Mouse (Mus musculus) stomach, embryonic 15.5 days (tissue): ENCODE measurements around the gene Olfr1511. TPM values are rescaled to one million over a fixed set of nuclear protein-coding genes. Genes with fewer than 3 reads are reported as not detected.
"Not testable (repeated sequence)": the region's sequence is repeated elsewhere in the genome, so short reads cannot be mapped to it uniquely, and the experiment has no call there.

Experiments
- ATAC-seq: fragments of 200-750 bp; cut with Nextera tagmentation; 2 replicates; pipeline ENCODE4 v1.8.0; 2017; ENCODE audit warnings: low read depth, moderate number of reproducible peaks, moderate TSS enrichment; ENCODE audit not compliant: insufficient read depth, low FRiP score
- H3K27ac ChIP-seq: fragments of 300-500 bp; sonication (generic); 2 replicates; pipeline ENCODE4 v1.5.1; 2015; ENCODE audit warnings: mild to moderate bottlenecking, inconsistent platforms
- H3K27me3 ChIP-seq: fragments of 300-500 bp; sonication (generic); replicated peaks from 2 replicates; pipeline ENCODE4 v1.6.1; 2015; ENCODE audit warnings: inconsistent platforms
- H3K36me3 ChIP-seq: fragments of 300-500 bp; sonication (generic); 2 replicates; pipeline ENCODE4 v1.6.1; 2015; ENCODE audit warnings: inconsistent platforms
- H3K4me1 ChIP-seq: fragments of 300-500 bp; sonication (generic); 2 replicates; pipeline ENCODE4 v1.6.1; 2015; ENCODE audit warnings: inconsistent platforms
- H3K4me2 ChIP-seq: fragments of 300-500 bp; sonication (generic); 2 replicates; pipeline ENCODE4 v1.6.1; 2015; ENCODE audit warnings: mild to moderate bottlenecking, inconsistent platforms
- H3K4me3 ChIP-seq: fragments of 300-500 bp; sonication (generic); replicated peaks from 2 replicates; pipeline ENCODE4 v1.5.1; 2015; ENCODE audit warnings: inconsistent platforms
- H3K9ac ChIP-seq: fragments of 300-500 bp; sonication (generic); 2 replicates; pipeline ENCODE4 v1.6.1; 2015; ENCODE audit warnings: inconsistent platforms
- H3K9me3 ChIP-seq: fragments of 300-500 bp; sonication (generic); 2 replicates; pipeline ENCODE4 v1.6.1; 2016; ENCODE audit warnings: inconsistent platforms
- WGBS: fragments of 180-500 bp; shearing (Covaris S2); methylation state at CpG from one replicate; pipeline ENCODE4 v1.1.7; 2015; 5-methylcytosine and 5-hydroxymethylcytosine counted together
- polyA plus RNA-seq: library from polyadenylated mRNA; unstranded; fragments of >200 nt; fragmentation: Nextera tagmentation; extraction: Ambion mirVana; gene quantifications from 2 replicates; pipeline ENCODE4 v1.2.1, GENCODE M21; 2015

Gene Olfr1511
- not detected in 2 replicates for polyA plus RNA-seq

DNA sequence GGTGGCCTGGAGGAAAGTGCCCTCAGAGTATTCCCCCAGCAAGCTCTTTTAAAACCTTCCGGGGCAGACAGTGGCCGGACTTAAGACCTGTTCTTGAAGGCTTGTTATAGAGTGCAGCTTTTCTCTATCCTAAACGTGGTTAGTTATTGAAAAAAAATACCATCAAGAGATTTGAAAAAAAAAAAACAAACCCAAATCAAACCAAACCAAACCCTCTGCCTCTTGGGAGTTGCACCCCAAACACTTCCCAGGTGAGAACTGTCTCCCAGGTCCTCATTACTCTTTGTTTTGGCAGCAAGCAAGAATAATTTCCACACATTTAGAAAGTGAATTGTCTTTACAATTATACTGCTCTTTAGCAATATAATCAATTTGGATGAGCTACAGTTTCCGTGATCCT is at the start of gene Olfr1511:
Gene Olfr1511 (minus strand): TSS at position 101 of the 400 bp plus-strand sequence.
- no peaks in the 10 kb centered on the region for H3K4me1 ChIP-seq
- no peaks in the 10 kb centered on the region for H3K36me3 ChIP-seq
- H3K9ac ChIP-seq = no peak within 1 kb of the TSS
- H3K4me3 ChIP-seq = no peak within 1 kb of the TSS
- WGBS = 68% methylated on average over 4 of the region's 4 CpGs
- H3K4me2 ChIP-seq = no peak within 1 kb of the TSS
- H3K27ac ChIP-seq = no peak within 1 kb of the TSS
- no peak for ATAC-seq
- H3K27me3 ChIP-seq = no peaks in the 10 kb centered on the region
- H3K9me3 ChIP-seq = no peaks in the 10 kb centered on the region

- H3K9ac ChIP-seq = no peak within 1 kb of the TSS
- H3K36me3 ChIP-seq = no peaks in the 10 kb centered on the region
- no peak within 1 kb of the TSS for H3K4me2 ChIP-seq
- H3K27ac ChIP-seq = no peak within 1 kb of the TSS
- no peaks in the 10 kb centered on the region for H3K27me3 ChIP-seq
- H3K4me3 ChIP-seq = no peak within 1 kb of the TSS
- ATAC-seq = no peak
- no peaks in the 10 kb centered on the region for H3K4me1 ChIP-seq
- H3K9me3 ChIP-seq = no peaks in the 10 kb centered on the region
Observed at GRCm38 (mm10) chr14:52442690-52443089, 45.5 kb upstream of the Olfr1511 start, which contains the start of gene Olfr1509. Gene Olfr1509, plus strand, starts transcription at chr14:52442990.

GRCm38 (mm10) chr14:52427686-52428085 is 30.5 kb upstream of the Olfr1511 start:
- Histone ChIP-seq H3K9ac (no peak overlapping the region), H3K9me3 (no peaks in the 10 kb centered on the region), H3K36me3 (no peaks in the 10 kb centered on the region), H3K27me3 (no peaks in the 10 kb centered on the region), H3K27ac (no peak overlapping the region), H3K4me2 (no peak overlapping the region), H3K4me3 (no peak overlapping the region), H3K4me1 (no peaks in the 10 kb centered on the region)
- 89% methylated on average over 1 of the region's 1 CpGs for WGBS
- no peak for ATAC-seq

DNA sequence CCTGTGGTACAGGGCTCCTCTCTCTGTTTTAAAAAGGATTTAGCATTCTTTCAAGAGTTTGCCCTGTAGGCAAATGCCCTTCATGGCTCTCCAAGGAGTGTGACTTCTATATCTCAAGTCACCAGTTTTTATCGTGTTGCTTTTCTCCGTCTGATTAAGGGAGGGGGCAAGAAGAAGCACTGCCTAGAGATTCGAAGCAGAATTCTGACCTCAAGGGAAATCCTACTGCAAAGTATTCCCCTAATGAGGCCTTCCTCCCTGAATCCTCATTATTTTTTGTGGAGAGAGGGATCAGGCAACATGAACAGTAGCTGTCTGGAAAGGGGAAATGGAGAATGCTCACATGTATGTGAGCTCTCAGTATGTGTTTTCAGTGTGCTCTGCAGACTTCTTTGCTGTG is 17.1 kb upstream of the Olfr1511 start, which contains the start of gene Olfr1510:
Gene Olfr1510 (minus strand): TSS at position 101 of the 400 bp plus-strand sequence.
- Histone ChIP-seq H3K4me2 (no peak within 1 kb of the TSS), H3K27ac (no peak within 1 kb of the TSS), H3K27me3 (no peaks in the 10 kb centered on the region), H3K4me1 (no peaks in the 10 kb centered on the region), H3K9me3 (no peaks in the 10 kb centered on the region), H3K4me3 (no peak within 1 kb of the TSS), H3K9ac (no peak within 1 kb of the TSS), H3K36me3 (no peaks in the 10 kb centered on the region)
- WGBS = 84% methylated on average over 3 of the region's 3 CpGs
- ATAC-seq = no peak

DNA sequence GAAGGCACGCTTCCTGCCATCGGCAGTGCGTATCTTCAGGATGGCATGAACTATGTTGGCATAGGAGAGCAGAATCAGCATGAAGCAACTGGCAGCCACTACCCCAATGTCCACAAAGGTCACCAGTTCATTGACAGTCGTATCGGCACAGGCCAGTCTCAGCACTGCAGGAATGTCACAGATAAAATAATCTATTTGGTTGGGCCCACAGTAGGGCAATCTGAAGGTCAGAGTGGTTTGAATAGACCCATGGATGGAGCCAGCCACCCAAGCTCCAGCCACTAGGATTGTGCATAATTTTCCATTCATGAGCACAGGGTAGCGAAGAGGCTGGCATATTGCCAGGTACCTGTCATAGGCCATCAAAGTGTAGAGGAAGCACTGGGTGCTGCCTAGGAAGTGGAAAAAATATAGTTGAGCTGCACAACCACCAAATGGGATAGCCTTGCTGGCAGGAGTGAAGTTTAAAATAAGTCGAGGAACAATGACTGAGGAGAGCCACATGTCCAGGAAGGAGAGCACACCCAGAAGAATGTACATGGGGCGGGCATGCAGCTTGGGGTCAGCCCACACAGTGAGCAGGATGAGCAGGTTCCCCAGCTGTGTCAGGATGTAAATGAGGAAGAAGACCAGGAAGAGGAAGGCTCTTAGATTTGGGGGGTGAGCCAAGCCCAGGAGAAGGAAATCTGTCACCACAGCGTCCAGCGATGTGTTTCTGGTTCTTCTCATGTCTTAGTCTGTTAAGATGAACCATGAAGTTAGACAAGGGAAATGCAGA is 13.2 kb upstream of the Olfr1511 start:
- not testable (repeated sequence) for H3K36me3 ChIP-seq, H3K9me3 ChIP-seq, H3K4me2 ChIP-seq, H3K4me1 ChIP-seq, H3K9ac ChIP-seq, H3K27me3 ChIP-seq, H3K27ac ChIP-seq, ATAC-seq, H3K4me3 ChIP-seq
- WGBS = 69% methylated on average over 8 of the region's 10 CpGs

GRCm38 (mm10) chr14:52390084-52390848 is 6.9 kb downstream of the Olfr1511 start:
- not testable (repeated sequence) for H3K27me3 ChIP-seq, ATAC-seq, H3K4me2 ChIP-seq, H3K9me3 ChIP-seq, H3K4me1 ChIP-seq, H3K27ac ChIP-seq, H3K36me3 ChIP-seq, H3K4me3 ChIP-seq, H3K9ac ChIP-seq
- WGBS = 77% methylated on average over 9 of the region's 9 CpGs

- ATAC-seq = no peak
- no peaks in the 10 kb centered on the region for H3K9me3 ChIP-seq
- H3K27me3 ChIP-seq = no peaks in the 10 kb centered on the region
- no peak within 1 kb of the TSS for H3K9ac ChIP-seq
- no peaks in the 10 kb centered on the region for H3K36me3 ChIP-seq
- 81% methylated on average over 2 of the region's 2 CpGs for WGBS
- no peak within 1 kb of the TSS for H3K4me2 ChIP-seq
- H3K4me1 ChIP-seq = no peaks in the 10 kb centered on the region
- H3K27ac ChIP-seq = no peak within 1 kb of the TSS
- no peak within 1 kb of the TSS for H3K4me3 ChIP-seq
Observed at GRCm38 (mm10) chr14:52379068-52379467, 18.1 kb downstream of the Olfr1511 start, which contains the start of gene Olfr1512. Gene Olfr1512, minus strand, starts transcription at chr14:52379168.

DNA sequence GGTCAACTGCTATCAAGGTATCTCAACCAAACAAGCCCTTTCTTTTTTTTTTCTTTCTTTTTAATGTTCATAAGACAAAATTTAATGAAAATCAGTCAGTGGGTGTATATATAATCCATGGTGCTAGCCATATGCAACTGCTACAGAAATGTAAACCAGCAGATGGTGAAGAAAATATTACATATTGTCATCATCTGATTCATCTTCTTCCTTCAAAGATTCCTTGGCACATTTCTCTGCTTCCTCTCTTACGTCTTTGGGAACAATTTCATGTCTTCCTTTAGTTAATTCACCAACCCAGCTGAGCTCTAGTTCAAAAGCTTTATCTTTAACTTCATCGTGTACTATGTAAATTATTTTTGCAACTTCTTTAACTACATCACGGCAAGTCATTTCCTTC is 28.4 kb downstream of the Olfr1511 start:
- no peak overlapping the region for H3K4me2 ChIP-seq
- no peak overlapping the region for H3K9ac ChIP-seq
- ATAC-seq = no peak
- 81% methylated on average over 3 of the region's 3 CpGs for WGBS
- H3K27ac ChIP-seq = no peak overlapping the region
- H3K9me3 ChIP-seq = no peaks in the 10 kb centered on the region
- no peaks in the 10 kb centered on the region for H3K4me1 ChIP-seq
- no peak overlapping the region for H3K4me3 ChIP-seq
- H3K36me3 ChIP-seq = no peaks in the 10 kb centered on the region
- H3K27me3 ChIP-seq = no peaks in the 10 kb centered on the region

DNA sequence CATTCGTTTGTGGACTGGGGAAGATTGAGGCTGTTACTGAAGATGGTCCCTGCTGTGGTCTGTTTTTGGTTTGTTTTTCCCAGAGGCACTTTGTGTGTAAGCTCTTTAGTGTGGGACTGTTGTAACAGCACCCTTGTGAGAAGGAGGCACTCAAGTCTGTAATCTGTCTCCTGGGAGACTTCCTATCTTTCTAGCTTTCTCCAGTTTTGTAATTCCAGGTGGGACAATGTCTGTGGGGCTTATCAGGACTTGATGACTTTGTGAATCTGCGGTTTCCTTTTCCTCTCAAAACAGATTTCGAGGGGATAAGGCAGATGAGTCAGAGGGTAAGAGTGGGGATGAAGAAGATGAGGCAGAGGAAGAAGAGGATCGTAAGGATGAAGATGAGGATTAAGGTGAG is 40.9 kb downstream of the Olfr1511 start, which contains the start of gene Olfr1513:
Gene Olfr1513 (minus strand): TSS at position 101 of the 400 bp plus-strand sequence.
- ATAC-seq = no peak
- 59% methylated on average over 4 of the region's 4 CpGs for WGBS

More for the DNA sequence above, 40.9 kb downstream of the Olfr1511 start, which contains the start of gene Olfr1513:
- Histone ChIP-seq H3K4me2 (no peak within 1 kb of the TSS), H3K36me3 (no peaks in the 10 kb centered on the region), H3K27me3 (no peaks in the 10 kb centered on the region), H3K4me3 (no peak within 1 kb of the TSS), H3K9me3 (no peaks in the 10 kb centered on the region), H3K4me1 (no peaks in the 10 kb centered on the region), H3K9ac (no peak within 1 kb of the TSS), H3K27ac (no peak within 1 kb of the TSS)

Other genes with a start within 250 kb of the Olfr1511 start
- gene Supt16, start 200.0 kb downstream of the Olfr1511 start, polyA plus RNA-seq = 54.6 and 58.7 TPM in 2 replicates
- 28.7 and 30.6 TPM in 2 replicates for gene Chd8, start 139.6 kb downstream of the Olfr1511 start, polyA plus RNA-seq
- 35.5 and 43.1 TPM in 2 replicates for gene Tox4, start 118.2 kb downstream of the Olfr1511 start, polyA plus RNA-seq
- 17.3 and 17.4 TPM in 2 replicates for gene Rab2b, start 117.8 kb downstream of the Olfr1511 start, polyA plus RNA-seq
- gene Mettl3, start 92.3 kb downstream of the Olfr1511 start, polyA plus RNA-seq = 44.3 and 45.0 TPM in 2 replicates
- 10.1 and 10.8 TPM in 2 replicates for gene Sall2, start 68.6 kb downstream of the Olfr1511 start, polyA plus RNA-seq
- gene Olfr1513, start 41.0 kb downstream of the Olfr1511 start, polyA plus RNA-seq = not detected in 2 replicates
- gene Olfr1512, start 18.2 kb downstream of the Olfr1511 start, polyA plus RNA-seq = not detected in 2 replicates
- gene Olfr1510, start 17.0 kb upstream of the Olfr1511 start, polyA plus RNA-seq = not detected in 2 replicates
- not detected in 2 replicates for gene Olfr1509, start 45.6 kb upstream of the Olfr1511 start, polyA plus RNA-seq
- gene Olfr1508, start 70.1 kb upstream of the Olfr1511 start, polyA plus RNA-seq = not detected in 2 replicates
- not detected in 2 replicates for gene Olfr1507, start 98.4 kb upstream of the Olfr1511 start, polyA plus RNA-seq